Comparison of ENCODE assay signal across 8 mouse cellular contexts in the genomic region with DNA sequence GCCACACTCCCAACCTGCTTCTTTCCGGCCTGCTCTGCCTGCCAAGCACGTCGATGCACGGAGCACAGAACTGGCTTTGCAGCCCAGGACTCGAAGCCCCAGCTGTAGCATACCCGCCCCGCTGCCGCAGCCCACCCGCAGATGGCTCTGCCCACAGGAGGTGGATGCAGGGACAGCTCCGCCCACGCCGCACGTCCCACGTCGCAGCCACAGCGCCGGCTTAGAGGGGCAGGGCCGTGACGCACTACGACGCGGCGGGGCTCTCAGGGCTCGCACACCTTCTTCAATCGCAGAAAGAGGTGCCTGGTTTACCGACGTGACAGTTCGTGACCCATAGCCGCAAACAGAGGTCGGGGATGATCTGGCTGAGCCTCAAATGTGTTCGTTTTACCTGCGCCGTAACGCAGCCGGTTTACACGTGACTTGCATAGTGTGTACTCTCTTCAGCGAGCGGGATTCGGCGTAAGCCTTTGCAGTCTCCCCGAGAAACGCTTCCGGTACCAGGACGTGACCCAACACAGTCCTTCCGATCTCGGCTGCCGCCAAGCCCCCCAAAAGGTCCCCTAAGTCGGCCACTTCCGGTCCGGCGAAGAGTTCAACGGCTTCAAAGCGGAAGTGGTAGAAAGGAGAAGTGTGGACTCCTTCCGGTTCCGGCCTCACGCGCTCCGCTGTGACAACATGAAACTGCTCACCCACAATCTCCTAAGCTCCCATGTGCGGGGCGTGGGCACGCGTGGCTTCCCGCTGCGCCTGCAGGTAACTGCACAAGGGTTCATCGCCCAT. TPM values are rescaled to one million over a fixed set of nuclear protein-coding genes. Genes with fewer than 3 reads are reported as not detected.
DNase-seq lines count a peak whose midpoint lies in the region; ATAC-seq lines count a peak whose summit lies in the region.

Gene Trmt112 (plus strand): TSS at position 192 of the 783 bp plus-strand sequence.
Gene Prdx5 (minus strand): TSS at position 600 of the 783 bp plus-strand sequence.

- peaks cover 5% of the 10 kb centered on the region; the same call in 1 of the 2 replicates for H3K4me1 ChIP-seq in brown adipose tissue, adult 24 weeks (ENCODE audit: control insufficient read depth, insufficient read depth, insufficient read length, low read length)
- peaks cover 6 to 25% of the 10 kb centered on the region in 2 experiments for H3K4me1 ChIP-seq in heart, embryonic 14.5 days (ENCODE audit: control insufficient read depth in 2 of 2, insufficient read depth in 2 of 2, low read length in 2 of 2)
- H3K4me1 ChIP-seq in liver, embryonic 13.5 days (replicated peaks), result peaks cover 63% of the 10 kb centered on the region
- peaks cover 24% of the 10 kb centered on the region for H3K4me1 ChIP-seq in stomach, embryonic 16.5 days (ENCODE audit: control insufficient read depth, insufficient read depth, low read length)

- H3K9me3 ChIP-seq in heart, embryonic 14.5 days (ENCODE audit: control insufficient read depth, low read length), result no peaks in the 10 kb centered on the region
- no peaks in the 10 kb centered on the region for H3K9me3 ChIP-seq in liver, embryonic 13.5 days (replicated peaks)
- H3K9me3 ChIP-seq in stomach, embryonic 16.5 days (replicated peaks; ENCODE audit: control insufficient read depth, low read length), result no peaks in the 10 kb centered on the region

- H3K4me3 ChIP-seq in brown adipose tissue, adult 24 weeks (ENCODE audit: insufficient read depth, low read depth, low read length), result peak within 1 kb of the TSS; percentile 66
- H3K4me3 ChIP-seq in heart, embryonic 14.5 days (ENCODE audit: control insufficient read depth in 1 of 2, insufficient read depth in 1 of 2, low read depth in 1 of 2, low read length in 2 of 2), result peak within 1 kb of the TSS; percentile 68 to 73
- peak within 1 kb of the TSS; percentile 77 for H3K4me3 ChIP-seq in liver, embryonic 13.5 days (replicated peaks)
- peak within 1 kb of the TSS; percentile 72 for H3K4me3 ChIP-seq in stomach, embryonic 16.5 days (replicated peaks; ENCODE audit: low read length)

- H3K27ac ChIP-seq in brown adipose tissue, adult 24 weeks (replicated peaks; ENCODE audit: low read depth, low read length), result peak within 1 kb of the TSS; percentile 97
- peak within 1 kb of the TSS; percentile 99 to 100 for H3K27ac ChIP-seq in heart, embryonic 14.5 days (replicated peaks in 1 of 2; ENCODE audit: control insufficient read depth in 1 of 2, insufficient read depth in 1 of 2, low read depth in 2 of 2, low read length in 2 of 2)
- H3K27ac ChIP-seq in liver, embryonic 13.5 days, result peak within 1 kb of the TSS; percentile 94
- peak within 1 kb of the TSS; percentile 100 for H3K27ac ChIP-seq in stomach, embryonic 16.5 days (ENCODE audit: low read length)

- H3K36me3 ChIP-seq in heart, embryonic 14.5 days (ENCODE audit: control insufficient read depth, insufficient read depth, low read length), result peaks cover 64% of the 10 kb centered on the region
- H3K36me3 ChIP-seq in liver, embryonic 13.5 days, result peaks cover 54% of the 10 kb centered on the region
- H3K36me3 ChIP-seq in stomach, embryonic 16.5 days (ENCODE audit: control insufficient read depth, insufficient read depth, low read length), result peaks cover 3% of the 10 kb centered on the region; the same call in 1 of the 2 replicates

- peak; percentile 95 for DNase-seq in CD4-positive, CD25-positive, alpha-beta regulatory T cell, adult 2 months (ENCODE audit: low read depth, low spot score)
- DNase-seq in fibroblast of lung, adult 2 months (ENCODE audit: low read depth), result peak; percentile 81
- peak; percentile 96 for DNase-seq in kidney, postnatal 14 days
- peak; percentile 84 for DNase-seq in liver, embryonic 13.5 days
- DNase-seq in neural tube, embryonic 10.5 days (ENCODE audit: extremely low spot score, low spot score), result peak; percentile 89

- H3K4me2 ChIP-seq in heart, embryonic 14.5 days (ENCODE audit: low read length), result peak within 1 kb of the TSS; percentile 86
- peak within 1 kb of the TSS; percentile 95 for H3K4me2 ChIP-seq in liver, embryonic 13.5 days
- H3K4me2 ChIP-seq in stomach, embryonic 16.5 days (ENCODE audit: low read depth, low read length), result peak within 1 kb of the TSS; percentile 83

- 0% methylated on average over 64 of the region's 65 CpGs for WGBS in heart, embryonic 14.5 days
- under 1% methylated on average over 65 of the region's 65 CpGs for WGBS in liver, embryonic 13.5 days (ENCODE audit: insufficient replicate concordance)
- WGBS in stomach, embryonic 16.5 days, result under 1% methylated on average over 65 of the region's 65 CpGs

- H3K27me3 ChIP-seq in heart, embryonic 14.5 days (ENCODE audit: control insufficient read depth, insufficient read depth, low read length), result no peaks in the 10 kb centered on the region
- no peaks in the 10 kb centered on the region for H3K27me3 ChIP-seq in liver, embryonic 13.5 days
- H3K27me3 ChIP-seq in stomach, embryonic 16.5 days (ENCODE audit: control insufficient read depth, insufficient read depth, low read length), result no peaks in the 10 kb centered on the region

- peak; percentile 88 for ATAC-seq in heart, embryonic 14.5 days (ENCODE audit: insufficient number of reproducible peaks, insufficient read depth, low FRiP score, low read depth)
- peak; percentile 89 for ATAC-seq in liver, embryonic 13.5 days (ENCODE audit: low read depth)
- ATAC-seq in stomach, embryonic 16.5 days (ENCODE audit: insufficient read depth, low FRiP score), result peak; percentile 94

- H3K9ac ChIP-seq in heart, embryonic 14.5 days (ENCODE audit: low read length), result peak within 1 kb of the TSS; percentile 89
- peak within 1 kb of the TSS; percentile 84 for H3K9ac ChIP-seq in liver, embryonic 13.5 days
- peak within 1 kb of the TSS; percentile 87 for H3K9ac ChIP-seq in stomach, embryonic 16.5 days (ENCODE audit: low read length)

RNA-seq across cellular contexts. Expression of gene Trmt112, which starts in this region (rescaled TPM):
- polyA plus RNA-seq in brown adipose tissue, adult 24 weeks (2012; ENCODE audit: insufficient read depth, insufficient read length, missing spikeins), result 18.1 and 29.4 TPM in 2 replicates
- 81.9 and 95.0 TPM in 2 replicates for polyA plus RNA-seq in heart, embryonic 14.5 days (2014; fragmentation: Nextera tagmentation; extraction: Ambion mirVana)
- polyA plus RNA-seq in liver, embryonic 13.5 days (2015; fragmentation: Nextera tagmentation; extraction: Ambion mirVana), result 103 and 106 TPM in 2 replicates
- 111 and 122 TPM in 2 replicates for polyA plus RNA-seq in stomach, embryonic 16.5 days (2015; fragmentation: Nextera tagmentation; extraction: Ambion mirVana)

RNA-seq across cellular contexts. Expression of gene Prdx5, which starts in this region (rescaled TPM):
- 974 and 1,161 TPM in 2 replicates for polyA plus RNA-seq in brown adipose tissue, adult 24 weeks (2012; ENCODE audit: insufficient read depth, insufficient read length, missing spikeins)
- 192 and 210 TPM in 2 replicates for polyA plus RNA-seq in heart, embryonic 14.5 days (2014; fragmentation: Nextera tagmentation; extraction: Ambion mirVana)
- 97.7 and 101 TPM in 2 replicates for polyA plus RNA-seq in liver, embryonic 13.5 days (2015; fragmentation: Nextera tagmentation; extraction: Ambion mirVana)
- 291 and 307 TPM in 2 replicates for polyA plus RNA-seq in stomach, embryonic 16.5 days (2015; fragmentation: Nextera tagmentation; extraction: Ambion mirVana)

Comparison
In these comparisons a context has a peak if more than half of its experiments do, and no peak if none do; other contexts are left out.
1. Peak in every context shown above with its lines: DNase-seq, ATAC-seq, H3K4me3 ChIP-seq and H3K27ac ChIP-seq.